Mouse (Mus musculus) MEL (cell line): Measurements from ENCODE around the gene Unc5cl.

Source experiments
- CTCF ChIP-seq, 3 experiments: IDR thresholded peaks in 2 of 3; conservative IDR thresholded peaks in 1 of 3; 2 replicates each; pipeline ENCODE4 v1.5.1; 2011 to 2012; ENCODE audit warnings: low read length in 3 of 3, low read depth in 2 of 3, mild to moderate bottlenecking in 2 of 3, improper control_type of control experiment in 1 of 3, inconsistent platforms in 1 of 3, mixed read lengths in 1 of 3, moderate library complexity in 1 of 3; ENCODE audit not compliant: control insufficient read depth in 1 of 3, insufficient read depth in 1 of 3, poor library complexity in 1 of 3, severe bottlenecking in 1 of 3
- JUND ChIP-seq: IDR thresholded peaks from 2 replicates; pipeline ENCODE4 v1.6.1; 2011; ENCODE audit warnings: low read depth, mild to moderate bottlenecking, improper control_type of control experiment, low read length
- MEF2A ChIP-seq: IDR thresholded peaks from 2 replicates; pipeline ENCODE4 v1.6.1; 2014; ENCODE audit warnings: low read depth, mild to moderate bottlenecking, inconsistent platforms, low read length, improper control_type of control experiment; ENCODE audit not compliant: poor library complexity, insufficient replicate concordance, severe bottlenecking; ENCODE audit errors: extremely low read depth

GRCm38 (mm10) chr17:48545223-48545943 is 90.7 kb downstream of the Unc5cl start:
- TF ChIP-seq MEF2A (no peak), CTCF (IDR thresholded peaks at IDR 0.05 in 2 of 3, conservative IDR thresholded peaks at IDR 0.05 in 1 of 3; ENCODE audit: control insufficient read depth in 1 of 3, insufficient read depth in 1 of 3, low read depth in 2 of 3, low read length in 3 of 3, poor library complexity in 1 of 3, severe bottlenecking in 1 of 3) (no peak), JUND (no peak)
